Mouse (Mus musculus) retina, postnatal 1 day (tissue): ENCODE data around the gene Dlgap1.

Source experiments
- DNase-seq: peaks from one replicate; pipeline ENCODE4 v3.0.0-alpha.2; 2012

Gene Dlgap1

GRCm38 (mm10) chr17:70780726-70781689 lies 812.1 kb downstream of the Dlgap1 start:
- peak; percentile 83 for DNase-seq

- DNase-seq, result no peak
These were observed 814.4 kb downstream of the Dlgap1 start for GRCm38 (mm10) chr17:70783273-70783672.

- no peak for DNase-seq
These were observed 818.5 kb downstream of the Dlgap1 start for GRCm38 (mm10) chr17:70787366-70787765.

DNA sequence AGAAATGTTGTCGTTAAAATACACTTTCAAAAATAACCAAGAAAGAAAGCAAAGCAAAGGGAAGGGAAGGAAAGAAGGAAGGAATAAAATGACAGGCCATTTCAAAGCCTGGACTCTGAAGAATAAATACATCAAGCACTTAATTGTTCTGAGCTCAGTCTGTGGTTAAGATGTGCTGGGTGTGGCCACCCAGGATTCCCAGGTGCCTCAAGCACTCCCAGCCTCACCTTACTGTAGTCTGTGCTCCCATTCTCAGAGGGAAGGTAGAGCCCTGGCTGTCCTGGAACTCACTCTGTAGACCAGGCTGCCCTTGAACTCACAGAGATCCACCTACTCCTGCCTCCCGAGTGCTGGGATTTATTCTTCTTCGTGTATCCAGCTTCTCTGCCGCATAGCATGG lies 821.9 kb downstream of the Dlgap1 start:
- DNase-seq, result no peak

- DNase-seq, result no peak
These were observed 822.9 kb downstream of the Dlgap1 start for GRCm38 (mm10) chr17:70791596-70792275.

- peak; percentile 93 for DNase-seq
These were observed 825.4 kb downstream of the Dlgap1 start for GRCm38 (mm10) chr17:70794291-70794690.

- no peak for DNase-seq
These were observed 825.8 kb downstream of the Dlgap1 start for GRCm38 (mm10) chr17:70794722-70795121.

DNA sequence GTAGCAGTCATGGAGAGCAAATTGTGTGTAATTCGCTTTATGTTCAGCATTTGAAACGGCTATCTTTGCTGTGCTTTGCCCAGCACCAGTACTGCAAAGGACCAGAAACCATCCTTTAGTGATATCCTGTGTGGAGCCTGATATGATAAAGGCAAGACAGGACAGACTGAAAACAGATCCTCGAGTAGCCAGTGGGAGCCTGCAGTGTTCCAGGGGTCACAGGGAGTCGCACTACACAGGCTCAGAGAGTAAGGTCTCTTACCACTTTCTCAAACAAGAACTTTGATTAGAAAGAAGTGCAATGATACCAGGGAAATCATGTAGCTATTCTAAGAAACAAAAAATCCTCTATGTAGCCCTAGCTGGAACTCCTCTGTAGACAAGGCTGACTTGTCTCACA lies 826.3 kb downstream of the Dlgap1 start:
- no peak for DNase-seq

GRCm38 (mm10) chr17:70796940-70797772 lies 828.3 kb downstream of the Dlgap1 start:
- no peak for DNase-seq

- no peak for DNase-seq
These were observed 828.8 kb downstream of the Dlgap1 start for GRCm38 (mm10) chr17:70797773-70798045.

GRCm38 (mm10) chr17:70799266-70799665 lies 830.4 kb downstream of the Dlgap1 start:
- DNase-seq, result no peak

- DNase-seq, result no peak
These were observed 833.1 kb downstream of the Dlgap1 start for GRCm38 (mm10) chr17:70802022-70802421.

GRCm38 (mm10) chr17:70805866-70806265 lies 837.0 kb downstream of the Dlgap1 start:
- DNase-seq, result no peak

- DNase-seq, result no peak
These were observed 837.7 kb downstream of the Dlgap1 start for GRCm38 (mm10) chr17:70806600-70806999.

- no peak for DNase-seq
These were observed 839.0 kb downstream of the Dlgap1 start for GRCm38 (mm10) chr17:70807885-70808284.

DNA sequence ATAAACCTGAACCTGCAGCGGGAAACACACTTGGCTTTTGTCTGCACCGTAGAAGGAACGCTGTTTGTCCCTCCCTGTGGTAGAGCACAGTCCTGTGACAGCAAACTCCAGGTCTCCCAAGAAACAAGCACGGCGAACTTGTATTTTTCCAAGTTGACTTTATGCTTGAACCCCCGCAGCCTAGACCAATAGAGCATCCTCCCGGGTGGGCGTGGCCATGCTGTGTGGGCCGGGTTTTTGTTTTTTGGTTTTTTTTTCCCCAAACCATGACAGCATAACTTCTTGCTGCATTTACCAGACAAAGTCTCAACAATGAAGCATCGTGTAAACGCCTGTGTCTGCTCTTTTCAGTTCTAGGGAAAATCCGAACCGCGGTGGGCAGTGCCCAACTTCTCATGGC lies 840.0 kb downstream of the Dlgap1 start:
- DNase-seq, result no peak

- DNase-seq, result no peak
These were observed 840.9 kb downstream of the Dlgap1 start for GRCm38 (mm10) chr17:70809776-70810175.

- DNase-seq, result no peak
These were observed 841.9 kb downstream of the Dlgap1 start for GRCm38 (mm10) chr17:70810795-70811194.

GRCm38 (mm10) chr17:70815001-70815400 lies 846.1 kb downstream of the Dlgap1 start:
- no peak for DNase-seq

- peak; percentile 61 for DNase-seq
These were observed 849.1 kb downstream of the Dlgap1 start for GRCm38 (mm10) chr17:70817862-70818451.

GRCm38 (mm10) chr17:70823083-70823482 lies 854.2 kb downstream of the Dlgap1 start:
- no peak for DNase-seq

- DNase-seq, result no peak
These were observed 857.4 kb downstream of the Dlgap1 start for GRCm38 (mm10) chr17:70826227-70826626.
